Mouse (Mus musculus): ENCODE data around the gene Alg1. TPM values are rescaled to one million over a fixed set of nuclear protein-coding genes. Genes with fewer than 3 reads are reported as not detected.

Alg1 gene
- polyA plus RNA-seq (2015; fragmentation: Nextera tagmentation; extraction: Ambion mirVana) = 36.4 and 39.3 TPM in 2 replicates

GRCm38 (mm10) chr16:5233418-5234313, at the start of gene Alg1:
Gene Alg1 (plus strand): TSS chr16:5233621.
- Histone ChIP-seq H3K36me3 (ENCODE audit: insufficient read depth, low read length) (0 out of 2 replicates have a peak, but pooled peaks cover 3% of the 10 kb centered on the region), H3K4me3 (ENCODE audit: low read length) (peak within 1 kb of the TSS; percentile 89), H3K9ac (replicated peaks; ENCODE audit: low read length) (peak within 1 kb of the TSS; percentile 78), H3K4me2 (replicated peaks; ENCODE audit: low read depth, low read length) (peak within 1 kb of the TSS; percentile 88), H3K9me3 (ENCODE audit: low read length) (no peaks in the 10 kb centered on the region), H3K27ac (ENCODE audit: low read length) (peak within 1 kb of the TSS; percentile 17; the same call in 1 of the 2 replicates), H3K27me3 (ENCODE audit: insufficient read depth, low read length) (no peaks in the 10 kb centered on the region), H3K4me1 (ENCODE audit: insufficient read depth, low read length) (peaks cover 7% of the 10 kb centered on the region)
- ATAC-seq (ENCODE audit: low FRiP score, low TSS enrichment) = peak; percentile 97
- WGBS = 2% methylated on average over 47 of the region's 47 CpGs

GRCm38 (mm10) chr16:5184101-5184500, 49.3 kb upstream of the Alg1 start:
- Histone ChIP-seq H3K4me2 (replicated peaks; ENCODE audit: low read depth, low read length) (no peak overlapping the region), H3K4me1 (ENCODE audit: insufficient read depth, low read length) (peaks cover 4% of the 10 kb centered on the region; the same call in 1 of the 2 replicates), H3K27me3 (ENCODE audit: insufficient read depth, low read length) (no peaks in the 10 kb centered on the region), H3K9me3 (ENCODE audit: low read length) (no peaks in the 10 kb centered on the region), H3K36me3 (ENCODE audit: insufficient read depth, low read length) (no peaks in the 10 kb centered on the region), H3K9ac (replicated peaks; ENCODE audit: low read length) (no peak overlapping the region), H3K27ac (ENCODE audit: low read length) (no peak overlapping the region), H3K4me3 (ENCODE audit: low read length) (no peak overlapping the region)
- ATAC-seq (ENCODE audit: low FRiP score, low TSS enrichment) = no peak
- 59% methylated on average over 8 of the region's 8 CpGs for WGBS

- Histone ChIP-seq H3K9me3 (ENCODE audit: low read length) (no peaks in the 10 kb centered on the region), H3K9ac (replicated peaks; ENCODE audit: low read length) (no peak overlapping the region), H3K27ac (ENCODE audit: low read length) (no peak overlapping the region), H3K4me3 (ENCODE audit: low read length) (no peak overlapping the region), H3K4me1 (ENCODE audit: insufficient read depth, low read length) (peaks cover 4% of the 10 kb centered on the region; the same call in 1 of the 2 replicates), H3K4me2 (replicated peaks; ENCODE audit: low read depth, low read length) (no peak overlapping the region), H3K27me3 (ENCODE audit: insufficient read depth, low read length) (no peaks in the 10 kb centered on the region), H3K36me3 (ENCODE audit: insufficient read depth, low read length) (no peaks in the 10 kb centered on the region)
- ATAC-seq (ENCODE audit: low FRiP score, low TSS enrichment) = no peak
- 79% methylated on average over 5 of the region's 5 CpGs for WGBS
Measured at GRCm38 (mm10) chr16:5184956-5185355, 48.5 kb upstream of the Alg1 start.

- Histone ChIP-seq H3K4me2 (replicated peaks; ENCODE audit: low read depth, low read length) (no peak overlapping the region), H3K4me1 (ENCODE audit: insufficient read depth, low read length) (peaks cover 4% of the 10 kb centered on the region; the same call in 1 of the 2 replicates), H3K27ac (ENCODE audit: low read length) (no peak overlapping the region), H3K36me3 (ENCODE audit: insufficient read depth, low read length) (no peaks in the 10 kb centered on the region), H3K27me3 (ENCODE audit: insufficient read depth, low read length) (no peaks in the 10 kb centered on the region), H3K9me3 (ENCODE audit: low read length) (no peaks in the 10 kb centered on the region), H3K4me3 (ENCODE audit: low read length) (no peak overlapping the region), H3K9ac (replicated peaks; ENCODE audit: low read length) (no peak overlapping the region)
- 27% methylated on average over 7 of the region's 7 CpGs for WGBS
- ATAC-seq (ENCODE audit: low FRiP score, low TSS enrichment) = no peak
Measured at GRCm38 (mm10) chr16:5185691-5186090, 47.7 kb upstream of the Alg1 start.

GRCm38 (mm10) chr16:5186234-5186633, 47.2 kb upstream of the Alg1 start:
- ATAC-seq (ENCODE audit: low FRiP score, low TSS enrichment) = no peak
- H3K27me3 ChIP-seq (ENCODE audit: insufficient read depth, low read length) = no peaks in the 10 kb centered on the region
- no peaks in the 10 kb centered on the region for H3K36me3 ChIP-seq (ENCODE audit: insufficient read depth, low read length)
- H3K27ac ChIP-seq (ENCODE audit: low read length) = no peak overlapping the region
- H3K4me1 ChIP-seq (ENCODE audit: insufficient read depth, low read length) = peaks cover 4% of the 10 kb centered on the region; the same call in 1 of the 2 replicates
- H3K9me3 ChIP-seq (ENCODE audit: low read length) = no peaks in the 10 kb centered on the region
- 81% methylated on average over 7 of the region's 7 CpGs for WGBS
- H3K9ac ChIP-seq (replicated peaks; ENCODE audit: low read length) = no peak overlapping the region
- no peak overlapping the region for H3K4me3 ChIP-seq (ENCODE audit: low read length)
- no peak overlapping the region for H3K4me2 ChIP-seq (replicated peaks; ENCODE audit: low read depth, low read length)

GRCm38 (mm10) chr16:5195080-5195479, 38.3 kb upstream of the Alg1 start:
- Histone ChIP-seq H3K9ac (replicated peaks; ENCODE audit: low read length) (no peak overlapping the region), H3K36me3 (ENCODE audit: insufficient read depth, low read length) (peaks cover 10% of the 10 kb centered on the region; the same call in 1 of the 2 replicates), H3K4me1 (ENCODE audit: insufficient read depth, low read length) (no peaks in the 10 kb centered on the region), H3K4me3 (ENCODE audit: low read length) (no peak overlapping the region), H3K4me2 (replicated peaks; ENCODE audit: low read depth, low read length) (no peak overlapping the region), H3K27me3 (ENCODE audit: insufficient read depth, low read length) (no peaks in the 10 kb centered on the region), H3K27ac (ENCODE audit: low read length) (no peak overlapping the region), H3K9me3 (ENCODE audit: low read length) (no peaks in the 10 kb centered on the region)
- WGBS = 20% methylated on average over 6 of the region's 6 CpGs
- ATAC-seq (ENCODE audit: low FRiP score, low TSS enrichment) = peak; percentile 19; the same call in 1 of the 2 replicates

GRCm38 (mm10) chr16:5202681-5203080, 30.7 kb upstream of the Alg1 start:
- Histone ChIP-seq H3K36me3 (ENCODE audit: insufficient read depth, low read length) (peaks cover 5% of the 10 kb centered on the region; the same call in 1 of the 2 replicates), H3K9ac (replicated peaks; ENCODE audit: low read length) (0 out of 2 replicates have a peak overlapping the region, but pooled peaks have one; percentile 16), H3K9me3 (ENCODE audit: low read length) (no peaks in the 10 kb centered on the region), H3K4me3 (ENCODE audit: low read length) (peak overlapping the region; percentile 90), H3K4me2 (replicated peaks; ENCODE audit: low read depth, low read length) (peak overlapping the region; percentile 98), H3K27me3 (ENCODE audit: insufficient read depth, low read length) (no peaks in the 10 kb centered on the region), H3K4me1 (ENCODE audit: insufficient read depth, low read length) (peaks cover 9% of the 10 kb centered on the region; the same call in 1 of the 2 replicates), H3K27ac (ENCODE audit: low read length) (no peak overlapping the region)
- 12% methylated on average over 4 of the region's 4 CpGs for WGBS
- no peak for ATAC-seq (ENCODE audit: low FRiP score, low TSS enrichment)

- peaks cover 4% of the 10 kb centered on the region; the same call in 1 of the 2 replicates for H3K36me3 ChIP-seq (ENCODE audit: insufficient read depth, low read length)
- H3K4me3 ChIP-seq (ENCODE audit: low read length) = peak overlapping the region; percentile 90
- ATAC-seq (ENCODE audit: low FRiP score, low TSS enrichment) = no peak
- H3K4me1 ChIP-seq (ENCODE audit: insufficient read depth, low read length) = peaks cover 9% of the 10 kb centered on the region; the same call in 1 of the 2 replicates
- no peaks in the 10 kb centered on the region for H3K9me3 ChIP-seq (ENCODE audit: low read length)
- H3K4me2 ChIP-seq (replicated peaks; ENCODE audit: low read depth, low read length) = peak overlapping the region; percentile 98
- WGBS = under 1% methylated on average over 36 of the region's 36 CpGs
- no peak overlapping the region for H3K27ac ChIP-seq (ENCODE audit: low read length)
- H3K9ac ChIP-seq (replicated peaks; ENCODE audit: low read length) = peak overlapping the region; percentile 81
- H3K27me3 ChIP-seq (ENCODE audit: insufficient read depth, low read length) = no peaks in the 10 kb centered on the region
Measured at GRCm38 (mm10) chr16:5203200-5203599, 30.2 kb upstream of the Alg1 start.

- Histone ChIP-seq H3K27ac (ENCODE audit: low read length) (no peak within 1 kb of the TSS), H3K27me3 (ENCODE audit: insufficient read depth, low read length) (no peaks in the 10 kb centered on the region), H3K4me1 (ENCODE audit: insufficient read depth, low read length) (peaks cover 9% of the 10 kb centered on the region; the same call in 1 of the 2 replicates), H3K4me2 (replicated peaks; ENCODE audit: low read depth, low read length) (peak within 1 kb of the TSS; percentile 98), H3K36me3 (ENCODE audit: insufficient read depth, low read length) (0 out of 2 replicates have a peak, but pooled peaks cover 4% of the 10 kb centered on the region), H3K9ac (replicated peaks; ENCODE audit: low read length) (peak within 1 kb of the TSS; percentile 81), H3K4me3 (ENCODE audit: low read length) (peak within 1 kb of the TSS; percentile 90), H3K9me3 (ENCODE audit: low read length) (no peaks in the 10 kb centered on the region)
- WGBS = 4% methylated on average over 40 of the region's 40 CpGs
- peak; percentile 85 for ATAC-seq (ENCODE audit: low FRiP score, low TSS enrichment)
Measured at GRCm38 (mm10) chr16:5203668-5204433, 29.6 kb upstream of the Alg1 start, which contains the start of gene Nagpa. Gene Nagpa (minus strand): TSS chr16:5204012.
